Mouse (Mus musculus) testis, adult 2 months (tissue): ENCODE measurements at regions not wholly inside any gene's neighbourhood (a gene's known extent, or its start where the extent isn't known, plus 50 kb on each side); places are given as distances from the start of the nearest gene placed in this dataset.

ENCODE experiments used
- H3K27ac ChIP-seq: fragments of 200-500 bp; 2 replicates; pipeline ENCODE4 v1.5.1; 2012; ENCODE audit warnings: low read depth, low read length; ENCODE audit not compliant: control insufficient read depth, insufficient read depth
- H3K27me3 ChIP-seq: fragments of 200-500 bp; 2 replicates; pipeline ENCODE4 v1.6.1; 2012; ENCODE audit warnings: mild to moderate bottlenecking, low read length, moderate library complexity; ENCODE audit not compliant: control insufficient read depth, insufficient read depth
- H3K36me3 ChIP-seq: fragments of 200-500 bp; 2 replicates; pipeline ENCODE4 v1.6.1; 2012; ENCODE audit warnings: mild to moderate bottlenecking, low read length; ENCODE audit not compliant: control insufficient read depth, insufficient read depth
- H3K4me1 ChIP-seq: fragments of 200-500 bp; 2 replicates; pipeline ENCODE4 v1.6.1; 2012; ENCODE audit warnings: low read length; ENCODE audit not compliant: control insufficient read depth, insufficient read depth
- H3K4me3 ChIP-seq: fragments of 200-500 bp; 2 replicates; pipeline ENCODE4 v1.5.1; 2012; ENCODE audit warnings: low read depth, mild to moderate bottlenecking, low read length, moderate library complexity, mixed read lengths; ENCODE audit not compliant: control insufficient read depth
- CTCF ChIP-seq: fragments of 200-500 bp; IDR thresholded peaks from 2 replicates; pipeline ENCODE4 v1.5.1; 2012; ENCODE audit warnings: low read depth, mild to moderate bottlenecking, inconsistent platforms, low read length, moderate library complexity; ENCODE audit not compliant: control insufficient read depth, insufficient read depth, insufficient replicate concordance
- POLR2A ChIP-seq: fragments of 200-500 bp; IDR thresholded peaks from 2 replicates; pipeline ENCODE4 v1.6.1; 2012; ENCODE audit warnings: low read depth, mild to moderate bottlenecking, inconsistent platforms, low read length, moderate library complexity; ENCODE audit not compliant: control insufficient read depth

- TF ChIP-seq POLR2A: no peak
- TF ChIP-seq CTCF: no peak
- no peak overlapping the region for H3K4me3 ChIP-seq
- no peaks in the 10 kb centered on the region for H3K36me3 ChIP-seq
- H3K27ac ChIP-seq: no peak overlapping the region
- no peaks in the 10 kb centered on the region for H3K4me1 ChIP-seq
- no peaks in the 10 kb centered on the region for H3K27me3 ChIP-seq
Measured at GRCm38 (mm10) chr13:90473041-90473825, 383.8 kb upstream of the Xrcc4 start.

- no peaks in the 10 kb centered on the region for H3K36me3 ChIP-seq
- no peaks in the 10 kb centered on the region for H3K4me1 ChIP-seq
- no peak for TF ChIP-seq CTCF
- no peak for TF ChIP-seq POLR2A
- H3K27ac ChIP-seq: no peak overlapping the region
- no peak overlapping the region for H3K4me3 ChIP-seq
- H3K27me3 ChIP-seq: no peaks in the 10 kb centered on the region
Measured at GRCm38 (mm10) chr13:90466096-90466495, 376.7 kb upstream of the Xrcc4 start.

- Histone ChIP-seq H3K36me3 (no peaks in the 10 kb centered on the region), H3K27ac (no peak overlapping the region), H3K4me1 (no peaks in the 10 kb centered on the region), H3K27me3 (no peaks in the 10 kb centered on the region), H3K4me3 (no peak overlapping the region)
- no peak for TF ChIP-seq CTCF
- TF ChIP-seq POLR2A: no peak
Measured at GRCm38 (mm10) chr13:90464051-90464450, 374.6 kb upstream of the Xrcc4 start.

- TF ChIP-seq CTCF: no peak
- TF ChIP-seq POLR2A: no peak
- H3K27me3 ChIP-seq: no peaks in the 10 kb centered on the region
- no peak overlapping the region for H3K27ac ChIP-seq
- H3K4me3 ChIP-seq: no peak overlapping the region
- no peaks in the 10 kb centered on the region for H3K4me1 ChIP-seq
- H3K36me3 ChIP-seq: no peaks in the 10 kb centered on the region
Measured at GRCm38 (mm10) chr13:90463381-90463780, 374.0 kb upstream of the Xrcc4 start.

- H3K27ac ChIP-seq: no peak overlapping the region
- H3K27me3 ChIP-seq: no peaks in the 10 kb centered on the region
- no peaks in the 10 kb centered on the region for H3K4me1 ChIP-seq
- H3K4me3 ChIP-seq: no peak overlapping the region
- TF ChIP-seq POLR2A (no peak), CTCF (no peak)
- no peaks in the 10 kb centered on the region for H3K36me3 ChIP-seq
Measured at GRCm38 (mm10) chr13:90454631-90455030, 365.2 kb upstream of the Xrcc4 start.

- no peaks in the 10 kb centered on the region for H3K36me3 ChIP-seq
- H3K4me1 ChIP-seq: no peaks in the 10 kb centered on the region
- no peak for TF ChIP-seq POLR2A
- no peak for TF ChIP-seq CTCF
- no peak overlapping the region for H3K27ac ChIP-seq
- H3K4me3 ChIP-seq: no peak overlapping the region
- no peaks in the 10 kb centered on the region for H3K27me3 ChIP-seq
Measured at GRCm38 (mm10) chr13:90426901-90427300, 337.5 kb upstream of the Xrcc4 start.

GRCm38 (mm10) chr13:90425379-90425778, 336.0 kb upstream of the Xrcc4 start:
- no peak overlapping the region for H3K4me3 ChIP-seq
- H3K27me3 ChIP-seq: no peaks in the 10 kb centered on the region
- TF ChIP-seq POLR2A: no peak
- no peak for TF ChIP-seq CTCF
- H3K27ac ChIP-seq: no peak overlapping the region
- H3K4me1 ChIP-seq: no peaks in the 10 kb centered on the region
- no peaks in the 10 kb centered on the region for H3K36me3 ChIP-seq

- no peak overlapping the region for H3K27ac ChIP-seq
- TF ChIP-seq CTCF: no peak
- no peak for TF ChIP-seq POLR2A
- no peaks in the 10 kb centered on the region for H3K4me1 ChIP-seq
- H3K4me3 ChIP-seq: no peak overlapping the region
- H3K36me3 ChIP-seq: no peaks in the 10 kb centered on the region
- no peaks in the 10 kb centered on the region for H3K27me3 ChIP-seq
Measured at GRCm38 (mm10) chr13:90424541-90424940, 335.1 kb upstream of the Xrcc4 start.
